Mouse (Mus musculus): Measurements from ENCODE around the gene Spint5. TPM values are rescaled to one million over a fixed set of nuclear protein-coding genes. Genes with fewer than 3 reads are reported as not detected.

Gene Spint5
- not detected for polyA plus RNA-seq (2015; fragmentation: Illumina TruSeq; extraction: RNeasy Lipid Tissue Mini Kit (QIAGEN cat#74804); ENCODE audit: insufficient read depth, low replicate concordance)

DNA sequence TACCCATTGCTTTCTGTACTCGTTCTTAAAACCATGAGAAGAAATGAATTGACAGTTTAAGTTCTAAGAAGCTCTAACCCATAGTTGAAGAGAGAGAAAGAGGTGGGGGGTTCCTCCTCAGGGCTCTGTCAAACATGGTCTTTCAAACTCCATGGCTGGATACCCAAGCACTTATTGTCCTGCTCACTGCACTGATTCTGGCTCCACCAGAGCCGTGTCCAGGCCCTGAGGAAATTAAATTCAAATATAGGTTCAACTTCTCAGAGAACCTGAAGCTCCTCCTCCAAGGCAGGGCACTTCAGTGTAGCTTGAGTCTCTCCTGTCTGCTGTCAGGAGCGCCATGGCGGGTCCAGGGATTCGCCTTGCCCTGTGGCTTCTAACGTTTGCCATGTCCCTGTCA lies at the start of gene Spint5:
TSS of gene Spint5 (plus strand) at position 301 of the 400 bp plus-strand sequence.

DNA sequence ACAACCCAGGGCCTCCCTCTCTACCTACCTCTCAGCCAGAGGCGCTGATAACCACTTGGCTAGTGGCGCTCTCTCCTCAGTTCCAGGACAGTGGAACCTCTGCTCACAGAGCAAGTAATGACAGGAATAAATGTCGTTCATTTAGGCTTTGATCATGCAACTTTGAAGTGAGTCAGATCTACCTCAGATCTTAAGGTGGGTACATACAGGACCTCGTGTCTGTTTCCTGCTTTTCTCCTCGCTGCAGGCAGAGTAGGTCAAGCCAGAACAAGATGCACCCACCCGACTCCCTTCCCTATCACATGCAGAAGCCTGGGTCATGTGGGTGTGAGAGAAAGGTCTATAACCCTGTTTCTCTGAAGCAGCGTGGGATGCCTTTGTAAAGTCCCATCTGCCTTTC lies 41.1 kb upstream of the Spint5 start, which contains the start of gene Wfdc11:
TSS of gene Wfdc11 (minus strand) at position 101 of the 400 bp plus-strand sequence.

DNA sequence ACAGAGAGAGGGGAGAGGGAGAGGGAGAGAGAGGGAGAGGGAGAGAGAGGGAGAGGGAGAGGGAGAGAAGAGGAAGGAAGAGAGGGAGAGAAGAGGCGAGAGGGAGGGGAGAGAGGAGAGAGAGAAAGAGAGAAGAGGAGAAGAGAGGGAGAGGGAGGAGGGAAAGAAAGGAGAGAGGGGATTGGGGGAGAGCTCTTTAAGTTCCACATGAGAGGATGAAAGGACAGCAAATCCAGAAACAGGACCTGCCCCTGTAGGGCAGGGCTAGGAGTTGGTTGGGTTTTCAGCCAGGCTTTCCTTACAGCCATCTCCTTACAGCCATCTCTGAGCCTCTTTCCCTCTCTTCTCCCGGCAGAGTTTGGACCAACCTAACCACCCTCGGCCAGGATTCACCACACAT lies 30.3 kb upstream of the Spint5 start, which contains the start of gene Wfdc13:
TSS of gene Wfdc13 (plus strand) at position 301 of the 400 bp plus-strand sequence.

DNA sequence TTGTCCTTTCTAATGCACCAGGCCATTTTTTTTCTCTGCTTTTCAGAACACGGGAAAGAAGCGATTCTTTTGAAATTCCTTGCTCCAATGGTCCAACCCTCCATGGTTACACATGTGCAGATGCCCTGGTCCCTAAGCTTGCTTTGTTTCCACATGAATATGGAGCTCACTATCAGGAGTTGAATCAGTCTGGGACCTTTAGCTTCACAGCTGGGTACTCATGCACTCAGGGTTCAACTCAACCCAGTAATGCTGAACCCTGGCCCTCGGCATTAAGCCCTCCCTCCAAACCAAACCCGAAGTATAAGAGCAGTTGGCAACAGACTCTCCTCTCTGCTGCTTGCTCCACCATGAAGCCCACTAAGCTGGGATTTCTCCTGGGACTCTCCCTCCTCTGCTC lies 16.9 kb upstream of the Spint5 start, which contains the start of gene Spint4:
TSS of gene Spint4 (plus strand) at position 301 of the 400 bp plus-strand sequence.

DNA sequence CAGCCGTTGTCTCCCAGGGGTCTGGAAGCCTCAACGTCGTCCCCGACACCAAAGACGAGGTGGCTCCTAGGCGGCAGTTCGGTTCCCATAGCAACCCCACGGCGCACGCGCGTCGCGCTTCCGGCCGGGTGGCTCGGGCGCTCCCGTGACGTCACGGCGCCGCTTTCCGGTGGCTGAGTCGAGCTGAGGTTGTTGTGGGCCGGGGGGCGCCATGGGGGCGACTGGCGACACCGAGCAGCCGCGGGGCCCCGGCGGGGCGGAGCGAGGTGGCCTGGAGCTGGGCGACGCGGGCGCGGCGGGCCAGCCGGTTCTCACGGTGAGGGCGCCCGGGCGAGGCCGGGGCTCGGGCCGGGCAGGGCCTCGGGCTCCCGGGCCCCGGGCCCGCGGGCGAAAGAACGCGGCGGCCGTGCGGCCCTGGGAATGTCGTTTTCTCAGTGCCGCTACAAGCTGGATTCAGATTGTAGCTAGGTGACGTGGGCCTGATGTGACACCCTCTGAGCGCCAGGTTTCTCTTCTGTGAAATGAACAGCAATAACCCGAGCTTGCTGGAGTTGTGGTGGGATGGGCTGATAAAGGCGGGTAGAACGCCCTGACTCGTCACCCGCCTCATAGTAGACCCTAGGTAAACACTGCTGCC lies 30.9 kb downstream of the Spint5 start, which contains the start of the genes Wfdc3 and Dnttip1:
TSS of gene Wfdc3 (minus strand) at position 89 of the 637 bp plus-strand sequence.
TSS of gene Dnttip1 (plus strand) at position 141 of the 637 bp plus-strand sequence.

Other genes with a start within 250 kb of the Spint5 start
- gene Trp53tg5, start 241.6 kb upstream of the Spint5 start, polyA plus RNA-seq (2015; fragmentation: Illumina TruSeq; extraction: RNeasy Lipid Tissue Mini Kit (QIAGEN cat#74804); ENCODE audit: insufficient read depth, low replicate concordance): not detected
- 12.0 TPM for gene Dbndd2, start 229.2 kb upstream of the Spint5 start, polyA plus RNA-seq (2015; fragmentation: Illumina TruSeq; extraction: RNeasy Lipid Tissue Mini Kit (QIAGEN cat#74804); ENCODE audit: insufficient read depth, low replicate concordance)
- gene Pigt, start 217.8 kb upstream of the Spint5 start, polyA plus RNA-seq (2015; fragmentation: Illumina TruSeq; extraction: RNeasy Lipid Tissue Mini Kit (QIAGEN cat#74804); ENCODE audit: insufficient read depth, low replicate concordance): 28.4 TPM
- not detected for gene Wfdc2, start 152.9 kb upstream of the Spint5 start, polyA plus RNA-seq (2015; fragmentation: Illumina TruSeq; extraction: RNeasy Lipid Tissue Mini Kit (QIAGEN cat#74804); ENCODE audit: insufficient read depth, low replicate concordance)
- gene Spint3, start 141.8 kb upstream of the Spint5 start, polyA plus RNA-seq (2015; fragmentation: Illumina TruSeq; extraction: RNeasy Lipid Tissue Mini Kit (QIAGEN cat#74804); ENCODE audit: insufficient read depth, low replicate concordance): not detected
- 0.44 TPM for gene Wfdc6a, start 129.9 kb upstream of the Spint5 start, polyA plus RNA-seq (2015; fragmentation: Illumina TruSeq; extraction: RNeasy Lipid Tissue Mini Kit (QIAGEN cat#74804); ENCODE audit: insufficient read depth, low replicate concordance)
- gene Eppin, start 121.7 kb upstream of the Spint5 start, polyA plus RNA-seq (2015; fragmentation: Illumina TruSeq; extraction: RNeasy Lipid Tissue Mini Kit (QIAGEN cat#74804); ENCODE audit: insufficient read depth, low replicate concordance): not detected
- not detected for gene Wfdc6b, start 101.8 kb upstream of the Spint5 start, polyA plus RNA-seq (2015; fragmentation: Illumina TruSeq; extraction: RNeasy Lipid Tissue Mini Kit (QIAGEN cat#74804); ENCODE audit: insufficient read depth, low replicate concordance)
- not detected for gene Wfdc8, start 101.7 kb upstream of the Spint5 start, polyA plus RNA-seq (2015; fragmentation: Illumina TruSeq; extraction: RNeasy Lipid Tissue Mini Kit (QIAGEN cat#74804); ENCODE audit: insufficient read depth, low replicate concordance)
- not detected for gene Wfdc16, start 76.5 kb upstream of the Spint5 start, polyA plus RNA-seq (2015; fragmentation: Illumina TruSeq; extraction: RNeasy Lipid Tissue Mini Kit (QIAGEN cat#74804); ENCODE audit: insufficient read depth, low replicate concordance)
- not detected for gene Wfdc10, start 59.3 kb upstream of the Spint5 start, polyA plus RNA-seq (2015; fragmentation: Illumina TruSeq; extraction: RNeasy Lipid Tissue Mini Kit (QIAGEN cat#74804); ENCODE audit: insufficient read depth, low replicate concordance)
- gene Wfdc9, start 58.7 kb upstream of the Spint5 start, polyA plus RNA-seq (2015; fragmentation: Illumina TruSeq; extraction: RNeasy Lipid Tissue Mini Kit (QIAGEN cat#74804); ENCODE audit: insufficient read depth, low replicate concordance): not detected
- not detected for gene Wfdc11, start 41.2 kb upstream of the Spint5 start, polyA plus RNA-seq (2015; fragmentation: Illumina TruSeq; extraction: RNeasy Lipid Tissue Mini Kit (QIAGEN cat#74804); ENCODE audit: insufficient read depth, low replicate concordance)
- not detected for gene Wfdc13, start 30.2 kb upstream of the Spint5 start, polyA plus RNA-seq (2015; fragmentation: Illumina TruSeq; extraction: RNeasy Lipid Tissue Mini Kit (QIAGEN cat#74804); ENCODE audit: insufficient read depth, low replicate concordance)
- gene Spint4, start 16.8 kb upstream of the Spint5 start, polyA plus RNA-seq (2015; fragmentation: Illumina TruSeq; extraction: RNeasy Lipid Tissue Mini Kit (QIAGEN cat#74804); ENCODE audit: insufficient read depth, low replicate concordance): not detected
- gene Wfdc3, start 30.6 kb downstream of the Spint5 start, polyA plus RNA-seq (2015; fragmentation: Illumina TruSeq; extraction: RNeasy Lipid Tissue Mini Kit (QIAGEN cat#74804); ENCODE audit: insufficient read depth, low replicate concordance): 0.39 TPM
- gene Dnttip1, start 30.7 kb downstream of the Spint5 start, polyA plus RNA-seq (2015; fragmentation: Illumina TruSeq; extraction: RNeasy Lipid Tissue Mini Kit (QIAGEN cat#74804); ENCODE audit: insufficient read depth, low replicate concordance): 16.4 TPM
- gene Ube2c, start 54.6 kb downstream of the Spint5 start, polyA plus RNA-seq (2015; fragmentation: Illumina TruSeq; extraction: RNeasy Lipid Tissue Mini Kit (QIAGEN cat#74804); ENCODE audit: insufficient read depth, low replicate concordance): 44.2 TPM
- gene Tnnc2, start 64.7 kb downstream of the Spint5 start, polyA plus RNA-seq (2015; fragmentation: Illumina TruSeq; extraction: RNeasy Lipid Tissue Mini Kit (QIAGEN cat#74804); ENCODE audit: insufficient read depth, low replicate concordance): not detected
- 5.2 TPM for gene Snx21, start 70.5 kb downstream of the Spint5 start, polyA plus RNA-seq (2015; fragmentation: Illumina TruSeq; extraction: RNeasy Lipid Tissue Mini Kit (QIAGEN cat#74804); ENCODE audit: insufficient read depth, low replicate concordance)
- 14.0 TPM for gene Acot8, start 89.6 kb downstream of the Spint5 start, polyA plus RNA-seq (2015; fragmentation: Illumina TruSeq; extraction: RNeasy Lipid Tissue Mini Kit (QIAGEN cat#74804); ENCODE audit: insufficient read depth, low replicate concordance)
- gene Zswim3, start 89.8 kb downstream of the Spint5 start, polyA plus RNA-seq (2015; fragmentation: Illumina TruSeq; extraction: RNeasy Lipid Tissue Mini Kit (QIAGEN cat#74804); ENCODE audit: insufficient read depth, low replicate concordance): 5.5 TPM
- gene Zswim1, start 107.4 kb downstream of the Spint5 start, polyA plus RNA-seq (2015; fragmentation: Illumina TruSeq; extraction: RNeasy Lipid Tissue Mini Kit (QIAGEN cat#74804); ENCODE audit: insufficient read depth, low replicate concordance): 4.9 TPM
- not detected for gene Spata25, start 113.2 kb downstream of the Spint5 start, polyA plus RNA-seq (2015; fragmentation: Illumina TruSeq; extraction: RNeasy Lipid Tissue Mini Kit (QIAGEN cat#74804); ENCODE audit: insufficient read depth, low replicate concordance)
- gene Ctsa, start 117.6 kb downstream of the Spint5 start, polyA plus RNA-seq (2015; fragmentation: Illumina TruSeq; extraction: RNeasy Lipid Tissue Mini Kit (QIAGEN cat#74804); ENCODE audit: insufficient read depth, low replicate concordance): 161 TPM
- 0.99 TPM for gene Neurl2, start 118.2 kb downstream of the Spint5 start, polyA plus RNA-seq (2015; fragmentation: Illumina TruSeq; extraction: RNeasy Lipid Tissue Mini Kit (QIAGEN cat#74804); ENCODE audit: insufficient read depth, low replicate concordance)
- gene Pltp, start 142.4 kb downstream of the Spint5 start, polyA plus RNA-seq (2015; fragmentation: Illumina TruSeq; extraction: RNeasy Lipid Tissue Mini Kit (QIAGEN cat#74804); ENCODE audit: insufficient read depth, low replicate concordance): 10.2 TPM
- gene Pcif1, start 164.0 kb downstream of the Spint5 start, polyA plus RNA-seq (2015; fragmentation: Illumina TruSeq; extraction: RNeasy Lipid Tissue Mini Kit (QIAGEN cat#74804); ENCODE audit: insufficient read depth, low replicate concordance): 21.7 TPM
- 9.1 TPM for gene Zfp335, start 196.5 kb downstream of the Spint5 start, polyA plus RNA-seq (2015; fragmentation: Illumina TruSeq; extraction: RNeasy Lipid Tissue Mini Kit (QIAGEN cat#74804); ENCODE audit: insufficient read depth, low replicate concordance)
- 17.7 TPM for gene Mmp9, start 225.5 kb downstream of the Spint5 start, polyA plus RNA-seq (2015; fragmentation: Illumina TruSeq; extraction: RNeasy Lipid Tissue Mini Kit (QIAGEN cat#74804); ENCODE audit: insufficient read depth, low replicate concordance)
- 2.0 TPM for gene Slc12a5, start 245.5 kb downstream of the Spint5 start, polyA plus RNA-seq (2015; fragmentation: Illumina TruSeq; extraction: RNeasy Lipid Tissue Mini Kit (QIAGEN cat#74804); ENCODE audit: insufficient read depth, low replicate concordance)

Measured in spleen, adult 10 weeks (tissue).